Mouse (Mus musculus) embryonic stem cell, embryonic (primary cell): ENCODE measurements around the gene Hpn.

Experiments used
- CTCF ChIA-PET, 4 experiments: fragments of 300-600 bp in 2 of 4; fragments of 350-600 bp in 2 of 4; sonication (Branson Sonifier 250); formaldehyde crosslinking; loops; one replicate each; lab custom pipeline; 2022; ENCODE audit warnings: inconsistent platforms in 2 of 4; lab: Charles Lee
- POLR2A ChIA-PET, 4 experiments: fragments of 300-600 bp in 2 of 4; fragments of 350-600 bp in 2 of 4; sonication (Branson Sonifier 250); formaldehyde crosslinking; loops; one replicate each; lab custom pipeline; 2022; ENCODE audit warnings: antibody characterized with exemption in 4 of 4, inconsistent platforms in 1 of 4; lab: Charles Lee

Hpn gene

GRCm38 (mm10) chr7:31082106-31082505 lies 33.0 kb downstream of the Hpn start:
- POLR2A ChIA-PET, result interaction anchor here in 2 of 4 experiments (0.5 to 1.6 kb wide), 3 partner anchors 15 to 16 kb away, joined by 3 to 6 read pairs (median 3); no protein-coding TSS in a partner anchor
- CTCF ChIA-PET, result interaction anchor here in 1 of 4 experiments (0.8 to 3.7 kb wide), 2 partner anchors 16 to 29 kb away, joined by 4 to 30 read pairs; no protein-coding TSS in a partner anchor

GRCm38 (mm10) chr7:31081106-31081505 lies 34.0 kb downstream of the Hpn start:
- ChIA-PET POLR2A (interaction anchor here in 3 of 4 experiments (0.6 to 1.7 kb wide), 3 partner anchors 14 to 428 kb away, joined by 3 read pairs; no protein-coding TSS in a partner anchor), CTCF (interaction anchor here in 2 of 4 experiments (0.7 to 1.0 kb wide), 2 partner anchors 16 to 17 kb away, joined by 3 read pairs; no protein-coding TSS in a partner anchor)

- POLR2A ChIA-PET, result interaction anchor here in 3 of 4 experiments (0.6 to 1.7 kb wide), 3 partner anchors 14 to 427 kb away, joined by 3 read pairs; no protein-coding TSS in a partner anchor
- CTCF ChIA-PET, result interaction anchor here in 3 of 4 experiments (0.7 to 1.0 kb wide), 3 partner anchors 14 to 18 kb away, joined by 3 read pairs; no protein-coding TSS in a partner anchor
Observed at GRCm38 (mm10) chr7:31080611-31081010, 34.5 kb downstream of the Hpn start.

GRCm38 (mm10) chr7:31079670-31080069 lies 35.4 kb downstream of the Hpn start:
- ChIA-PET CTCF (interaction anchor here in 1 of 4 experiments (1.0 kb wide), 1 partner anchor 13 kb away, joined by 3 read pairs; no protein-coding TSS in a partner anchor), POLR2A (interaction anchor here in 2 of 4 experiments (0.6 to 1.7 kb wide), 2 partner anchors 13 to 422 kb away, joined by 3 read pairs; no protein-coding TSS in a partner anchor)

DNA sequence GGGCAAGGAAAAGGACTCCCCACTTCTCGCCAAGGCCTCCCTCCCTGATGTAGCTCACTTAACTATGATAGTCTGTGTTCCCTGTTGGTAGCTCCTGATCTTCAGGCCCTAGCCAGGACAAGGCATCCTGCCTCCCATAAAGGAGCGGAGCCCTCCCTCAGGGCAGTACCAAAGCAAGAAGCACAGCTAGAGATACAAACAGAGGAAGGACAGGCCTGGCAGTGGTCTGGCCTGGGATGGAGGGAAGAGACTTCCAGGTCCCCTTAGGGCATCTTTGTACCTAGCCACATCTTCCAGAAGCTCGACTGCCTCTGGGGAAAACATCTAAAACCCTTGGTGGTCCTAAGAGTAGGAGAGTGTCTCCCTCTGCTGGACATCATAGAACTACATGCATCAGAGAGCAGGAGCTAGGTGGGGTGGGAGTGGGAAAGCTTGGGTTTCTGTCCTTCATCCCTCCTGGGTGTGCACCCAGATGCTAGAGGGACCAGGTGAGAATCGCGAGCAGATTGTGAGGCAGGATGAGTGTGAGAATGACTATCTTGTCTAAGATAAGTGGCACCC lies 37.1 kb downstream of the Hpn start:
- POLR2A ChIA-PET, result interaction anchor here in 3 of 4 experiments (0.6 to 1.2 kb wide), 8 partner anchors 10 to 360 kb away, joined by 3 to 4 read pairs (median 3); partner anchors contain the start of gene Lgi4 (in 1 of the 3)
- CTCF ChIA-PET, result interaction anchor here (0.5 to 2.4 kb wide), 94 partner anchors 8 to 777 kb away, joined by 3 to 38 read pairs (median 4); partner anchors contain the start of genes Lgi4 (in 4 of the 4), Fxyd1 (in 3 of the 4), Fam187b (in 2 of the 4) and Fxyd7 (in 2 of the 4)

DNA sequence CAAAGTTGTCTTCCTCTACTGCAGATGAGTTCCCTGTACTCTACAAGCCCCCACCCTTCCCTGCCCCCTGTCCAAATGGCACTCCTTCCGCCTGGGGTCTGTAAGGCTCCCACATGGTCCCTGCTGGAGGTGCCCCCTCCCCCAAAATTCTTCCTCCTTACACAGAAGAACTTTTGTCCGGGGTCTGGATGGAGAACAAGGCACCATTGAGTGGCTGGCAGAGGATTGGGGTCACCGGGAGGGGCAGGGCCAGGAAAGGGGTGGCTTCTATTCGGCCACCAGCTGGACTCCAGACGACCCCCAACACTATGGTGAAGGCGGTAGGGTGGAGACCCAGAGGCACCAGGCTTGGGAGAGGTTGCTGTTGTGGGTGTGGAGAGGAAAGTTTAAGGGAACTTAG lies 37.6 kb downstream of the Hpn start:
- CTCF ChIA-PET, result interaction anchor here (0.6 to 2.4 kb wide), 72 partner anchors 8 to 412 kb away, joined by 3 to 38 read pairs (median 4); partner anchors contain the start of genes Lgi4 (in 4 of the 4), Fxyd1 (in 3 of the 4), Fam187b (in 2 of the 4) and Fxyd7 (in 2 of the 4)
- POLR2A ChIA-PET, result interaction anchor here in 3 of 4 experiments (0.6 to 1.2 kb wide), 6 partner anchors 10 to 164 kb away, joined by 3 to 4 read pairs (median 3); partner anchors contain the start of gene Lgi4 (in 1 of the 3)

GRCm38 (mm10) chr7:31076492-31076891 lies 38.6 kb downstream of the Hpn start, which contains the start of gene Fxyd3:
Gene Fxyd3, minus strand, starts transcription at chr7:31076704.
- POLR2A ChIA-PET, result no interaction called here
- CTCF ChIA-PET, result interaction anchor here in 2 of 4 experiments (1.7 to 2.4 kb wide), 2 partner anchors 18 to 21 kb away, joined by 3 to 38 read pairs; partner anchors contain the start of genes Fxyd1 (in 1 of the 2) and Lgi4 (in 1 of the 2)

DNA sequence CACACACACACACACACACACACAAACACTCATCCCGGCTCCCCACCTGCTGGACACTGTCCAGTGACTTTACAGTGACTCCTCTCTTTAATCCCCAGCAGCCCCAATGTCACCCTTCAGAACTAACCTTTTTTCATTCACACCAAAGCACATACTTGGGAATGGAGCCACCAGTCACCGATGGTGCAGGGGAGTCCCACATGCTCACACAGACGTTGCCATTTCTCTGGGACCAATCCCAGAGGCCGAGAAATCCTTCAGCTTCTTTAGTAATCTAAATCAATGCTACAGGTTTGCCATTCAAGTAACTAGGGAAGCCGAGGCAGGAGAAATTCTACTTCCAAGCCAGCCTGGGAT lies 40.4 kb downstream of the Hpn start:
- POLR2A ChIA-PET, result no interaction called here
- CTCF ChIA-PET, result interaction anchor here in 1 of 4 experiments (1.4 kb wide), 1 partner anchor 23 kb away, joined by 7 read pairs; no protein-coding TSS in a partner anchor

DNA sequence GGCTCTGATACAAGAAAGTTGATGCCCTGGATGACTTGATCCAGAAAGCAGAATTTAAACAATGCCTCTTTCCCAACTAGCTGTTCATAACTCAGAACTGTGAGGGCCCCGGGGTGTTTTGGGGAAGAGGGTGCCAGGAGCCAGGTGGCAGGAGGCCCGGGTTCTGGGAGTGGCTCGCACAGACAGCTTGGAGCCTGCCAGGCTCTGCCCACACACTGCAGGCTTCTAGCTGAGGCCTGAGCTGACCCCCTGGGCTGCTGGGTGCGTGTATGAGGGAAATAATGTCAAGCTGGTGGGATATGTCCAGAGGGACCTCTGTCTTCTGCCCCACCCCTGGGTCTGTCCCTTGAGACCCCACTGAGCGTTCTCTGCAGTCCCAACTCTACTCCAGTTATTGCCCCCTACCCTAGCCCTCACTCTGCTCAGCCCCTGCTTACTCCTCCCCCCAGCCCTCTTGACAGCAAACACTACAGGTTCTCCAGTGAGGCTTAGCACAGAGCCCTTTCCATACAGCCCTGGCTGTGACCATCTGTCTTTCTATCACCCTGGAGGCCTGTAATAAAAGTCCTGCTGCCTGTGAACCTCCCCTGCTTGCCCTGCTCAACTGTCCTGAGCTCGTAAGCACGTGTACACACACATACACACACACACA lies 40.9 kb downstream of the Hpn start:
- CTCF ChIA-PET, result interaction anchor here in 1 of 4 experiments (1.4 kb wide), 1 partner anchor 24 kb away, joined by 7 read pairs; no protein-coding TSS in a partner anchor
- POLR2A ChIA-PET, result no interaction called here

- ChIA-PET POLR2A (no interaction called here), CTCF (no interaction called here)
Observed at GRCm38 (mm10) chr7:31073546-31073945, 41.5 kb downstream of the Hpn start.

GRCm38 (mm10) chr7:31072326-31072725 lies 42.8 kb downstream of the Hpn start:
- POLR2A ChIA-PET, result no interaction called here
- CTCF ChIA-PET, result interaction anchor here in 1 of 4 experiments (3.0 kb wide), 1 partner anchor 13 kb away, joined by 8 read pairs; the partner anchor contains the start of gene Lgi4

DNA sequence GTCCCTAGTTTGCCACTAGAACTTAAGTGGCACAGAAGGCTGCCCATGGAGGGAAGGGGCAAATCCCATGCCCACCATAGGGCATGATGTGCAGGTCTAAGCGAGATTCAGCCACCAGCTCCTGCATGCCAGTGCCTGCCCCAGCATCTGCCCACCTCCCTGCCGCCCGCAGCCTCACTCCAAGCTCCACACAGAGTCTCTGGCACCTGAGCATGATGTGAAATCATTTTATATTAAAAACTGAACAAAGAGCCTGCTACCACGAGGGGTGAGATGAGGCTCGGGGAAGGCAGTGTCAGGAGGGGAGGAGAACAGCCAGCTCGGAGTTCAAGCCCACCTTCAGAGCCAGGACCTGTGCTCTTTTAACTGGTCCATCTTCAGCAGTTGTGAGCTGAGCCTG lies 44.8 kb downstream of the Hpn start:
- POLR2A ChIA-PET, result interaction anchor here in 1 of 4 experiments (1.1 to 1.5 kb wide), 2 partner anchors 12 to 28 kb away, joined by 3 to 4 read pairs; no protein-coding TSS in a partner anchor
- CTCF ChIA-PET, result interaction anchor here (1.0 to 4.5 kb wide), 9 partner anchors 8 to 27 kb away, joined by 3 to 30 read pairs (median 5); partner anchors contain the start of gene Lgi4 (in 2 of the 4)

DNA sequence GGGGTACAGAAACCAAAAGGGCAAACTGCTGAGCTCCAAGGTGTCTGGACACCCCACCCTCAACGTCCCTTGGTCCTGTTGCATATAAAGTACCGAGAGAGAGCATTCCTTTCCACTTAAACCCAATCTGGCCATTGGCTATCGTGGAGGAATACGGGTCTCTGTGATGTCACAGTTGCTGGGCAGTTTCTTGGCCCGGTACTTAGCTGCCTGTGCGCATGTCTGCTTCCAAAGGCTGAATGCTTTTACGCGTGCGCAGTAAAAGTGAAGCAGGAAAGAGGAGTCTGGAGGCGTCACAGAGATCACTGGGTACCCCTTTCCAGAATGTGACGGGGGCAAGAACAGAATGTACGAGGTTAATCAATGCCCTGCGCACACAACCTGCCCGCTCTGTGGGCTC lies 45.6 kb downstream of the Hpn start:
- POLR2A ChIA-PET, result interaction anchor here in 1 of 4 experiments (0.6 to 1.1 kb wide), 2 partner anchors 12 to 14 kb away, joined by 3 read pairs; no protein-coding TSS in a partner anchor
- CTCF ChIA-PET, result interaction anchor here (1.0 to 4.5 kb wide), 9 partner anchors 8 to 28 kb away, joined by 3 to 30 read pairs (median 5); partner anchors contain the start of gene Lgi4 (in 2 of the 4)

- ChIA-PET CTCF (interaction anchor here in 3 of 4 experiments (0.7 to 4.5 kb wide), 17 partner anchors 9 to 434 kb away, joined by 3 to 30 read pairs (median 6); partner anchors contain the start of genes Lgi4 (in 2 of the 3), Fxyd1 (in 1 of the 3) and Gramd1a (in 1 of the 3)), POLR2A (interaction anchor here in 2 of 4 experiments (0.7 to 2.2 kb wide), 11 partner anchors 10 to 85 kb away, joined by 3 to 6 read pairs (median 3); no protein-coding TSS in a partner anchor)
Observed at GRCm38 (mm10) chr7:31067836-31068235, 47.3 kb downstream of the Hpn start.

- POLR2A ChIA-PET, result interaction anchor here in 1 of 4 experiments (0.7 kb wide), 1 partner anchor 364 kb away, joined by 3 read pairs; no protein-coding TSS in a partner anchor
- CTCF ChIA-PET, result interaction anchor here in 1 of 4 experiments (1.1 to 1.2 kb wide), 2 partner anchors 11 to 15 kb away, joined by 3 read pairs; no protein-coding TSS in a partner anchor
Observed at GRCm38 (mm10) chr7:31063074-31063560, 52.0 kb downstream of the Hpn start.

DNA sequence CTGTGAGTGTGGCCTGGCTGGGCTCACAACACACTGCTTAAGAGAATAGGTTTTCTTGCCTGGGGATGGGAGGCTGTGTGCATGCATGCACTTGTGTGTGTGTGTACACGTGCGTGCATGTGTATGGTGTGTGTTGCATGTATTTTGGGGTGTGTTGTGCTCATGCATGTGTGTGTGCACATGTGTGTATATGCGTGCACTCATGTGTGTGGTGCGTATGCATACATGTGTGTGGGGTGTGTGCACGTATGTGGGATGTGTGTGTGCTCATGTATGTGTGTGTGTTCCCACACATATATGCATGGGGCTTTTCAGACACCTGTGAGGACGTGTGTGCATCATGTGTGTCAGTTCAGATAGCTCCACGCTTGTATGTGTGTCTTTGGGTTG lies 54.5 kb downstream of the Hpn start:
- ChIA-PET CTCF (interaction anchor here in 2 of 4 experiments (0.9 to 5.3 kb wide), 6 partner anchors 9 to 37 kb away, joined by 3 to 38 read pairs (median 4); partner anchors contain the start of genes Fxyd3 (in 1 of the 2) and Fxyd7 (in 1 of the 2)), POLR2A (no interaction called here)

DNA sequence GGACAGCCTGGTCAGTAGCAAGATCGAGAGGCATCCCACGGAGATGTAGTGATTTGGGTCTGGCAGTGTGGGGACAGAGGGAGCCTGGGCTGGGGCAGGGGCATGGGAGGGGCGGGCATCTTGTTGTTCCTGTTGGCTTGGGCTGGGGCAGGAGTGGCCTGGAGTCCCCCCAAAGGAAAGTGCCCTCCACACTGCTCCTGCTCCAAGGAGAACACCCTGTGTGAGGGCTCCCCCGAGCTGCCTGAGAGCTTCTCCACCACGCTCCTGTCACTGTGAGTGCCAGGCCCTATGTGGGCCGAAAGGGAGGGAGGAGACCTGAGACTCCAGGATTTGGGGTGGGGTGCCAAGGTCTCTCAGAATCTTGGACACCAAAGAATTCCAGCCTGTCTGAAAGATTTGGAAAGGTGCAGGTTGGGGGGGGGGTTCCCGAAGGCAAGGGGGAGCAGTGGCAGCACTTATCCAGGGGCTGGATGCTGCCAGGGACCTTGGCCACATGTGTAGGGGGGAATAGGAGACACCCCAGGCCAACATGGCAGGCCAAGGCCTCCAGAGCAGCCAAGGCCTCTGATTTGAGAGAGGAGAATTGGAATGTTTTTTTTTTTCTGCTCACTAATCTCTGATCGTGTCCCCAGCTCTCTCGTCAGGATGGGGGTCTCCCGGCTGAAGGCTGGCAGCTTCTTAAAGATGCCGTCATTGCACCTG lies 55.0 kb downstream of the Hpn start:
- CTCF ChIA-PET, result interaction anchor here in 3 of 4 experiments (0.7 to 5.3 kb wide), 10 partner anchors 9 to 60 kb away, joined by 3 to 38 read pairs (median 4); partner anchors contain the start of genes Fxyd3 (in 1 of the 3) and Fxyd7 (in 1 of the 3)
- POLR2A ChIA-PET, result no interaction called here
